Mouse (Mus musculus) ES-E14 (cell line): Measurements from ENCODE around the gene Spata13. TPM values are rescaled to one million over a fixed set of nuclear protein-coding genes. Genes with fewer than 3 reads are reported as not detected.

Experiments used
- DNase-seq: peaks from one replicate; pipeline ENCODE4 v3.0.0-alpha.2; 2013; ENCODE audit warnings: low read depth, low spot score
- H3K27ac ChIP-seq: 2 replicates; pipeline ENCODE4 v1.5.1; 2012; ENCODE audit warnings: low read depth, mild to moderate bottlenecking, low read length, moderate library complexity, mixed read lengths; ENCODE audit not compliant: poor library complexity, insufficient read depth, severe bottlenecking
- H3K36me3 ChIP-seq: 2 replicates; pipeline ENCODE4 v1.6.1; 2012; ENCODE audit warnings: mild to moderate bottlenecking, low read length, moderate library complexity, mixed read lengths; ENCODE audit not compliant: control insufficient read depth, poor library complexity, insufficient read depth, severe bottlenecking
- H3K4me1 ChIP-seq, 2 experiments: fragments of 150-350 bp in 1 of 2; sonication (generic) in 1 of 2; 2 replicates each; pipeline ENCODE4 v1.6.1; 2012; ENCODE audit warnings: low read length in 2 of 2, mild to moderate bottlenecking in 1 of 2, mixed read lengths in 1 of 2; ENCODE audit not compliant: control insufficient read depth in 2 of 2, insufficient read depth in 2 of 2, poor library complexity in 1 of 2
- H3K4me3 ChIP-seq, 2 experiments: fragments of 150-350 bp in 1 of 2; sonication (generic) in 1 of 2; 2 replicates each; pipeline ENCODE4 v1.5.1; 2012; ENCODE audit warnings: low read length in 2 of 2, low read depth in 1 of 2, mild to moderate bottlenecking in 1 of 2, mixed read lengths in 1 of 2; ENCODE audit not compliant: insufficient read depth in 1 of 2, poor library complexity in 1 of 2, severe bottlenecking in 1 of 2
- H3K9ac ChIP-seq: 2 replicates; pipeline ENCODE4 v1.6.1; 2012; ENCODE audit warnings: low read depth, mild to moderate bottlenecking, low read length, mixed read lengths; ENCODE audit not compliant: poor library complexity, insufficient read depth, severe bottlenecking
- H3K9me3 ChIP-seq: fragments of 150-350 bp; sonication (generic); 2 replicates; pipeline ENCODE4 v1.6.1; 2012; ENCODE audit warnings: low read depth, mild to moderate bottlenecking, low read length; ENCODE audit not compliant: control insufficient read depth, insufficient read depth
- CHD2 ChIP-seq: IDR thresholded peaks from 2 replicates; pipeline ENCODE4 v1.6.1; 2014; ENCODE audit warnings: mild to moderate bottlenecking, low read depth, low read length, inconsistent platforms
- HCFC1 ChIP-seq: IDR thresholded peaks from 2 replicates; pipeline ENCODE4 v1.6.1; 2012; ENCODE audit warnings: low read length, inconsistent platforms, borderline replicate concordance; ENCODE audit not compliant: insufficient read depth
- MAFK ChIP-seq: IDR thresholded peaks from 2 replicates; pipeline ENCODE4 v1.6.1; 2014; ENCODE audit warnings: mild to moderate bottlenecking, low read depth, low read length, inconsistent platforms; ENCODE audit not compliant: insufficient read depth
- ZC3H11A ChIP-seq: IDR thresholded peaks from 2 replicates; pipeline ENCODE4 v1.6.1; 2012; ENCODE audit warnings: low read depth, mild to moderate bottlenecking, inconsistent platforms, low read length, borderline replicate concordance
- ZNF384 ChIP-seq: IDR thresholded peaks from 2 replicates; pipeline ENCODE4 v1.6.1; 2012; ENCODE audit warnings: low read depth, low read length, inconsistent platforms
- in situ Hi-C, 2 experiments: fragments of 600-800 bp; cut with MboI; formaldehyde crosslinking; loops; one replicate each; pipeline ENCODE4 v1.15.1; 2025; ENCODE audit warnings: low sequenced_read_pairs in 2 of 2, inconsistent platforms in 1 of 2; ENCODE audit not compliant: unreplicated experiment in 2 of 2
- total RNA-seq: library from RNA; depleted of rRNA; stranded (reverse); fragments of 300-350 nt; gene quantifications from 2 replicates; pipeline ENCODE4 v1.2.3, GENCODE M21; 2012

The Spata13 gene
- total RNA-seq, 1 experiment = 14.9 TPM

GRCm38 (mm10) chr14:60666252-60666651 is 32.5 kb downstream of the Spata13 start:
- no peaks in the 10 kb centered on the region; a peak in 1 of 4 replicates for H3K4me1 ChIP-seq
- no peak for TF ChIP-seq ZNF384
- TF ChIP-seq ZC3H11A = no peak
- no peak for TF ChIP-seq CHD2
- no peak for TF ChIP-seq HCFC1
- TF ChIP-seq MAFK = no peak
- in situ Hi-C loops = no loop called here
- H3K4me3 ChIP-seq = no peak overlapping the region
- DNase-seq = no peak
- no peaks in the 10 kb centered on the region for H3K9me3 ChIP-seq
- H3K36me3 ChIP-seq = no peaks in the 10 kb centered on the region
- H3K9ac ChIP-seq = no peak overlapping the region
- no peak overlapping the region for H3K27ac ChIP-seq

GRCm38 (mm10) chr14:60670191-60670590 is 36.4 kb downstream of the Spata13 start:
- TF ChIP-seq MAFK = no peak
- no peak overlapping the region for H3K27ac ChIP-seq
- in situ Hi-C loops = no loop called here
- no peaks in the 10 kb centered on the region for H3K36me3 ChIP-seq
- DNase-seq = no peak
- H3K4me1 ChIP-seq = peaks cover 0 to 4% of the 10 kb centered on the region in 2 experiments; a peak in 1 of 4 replicates
- no peak overlapping the region for H3K9ac ChIP-seq
- H3K9me3 ChIP-seq = no peaks in the 10 kb centered on the region
- H3K4me3 ChIP-seq = no peak overlapping the region

- Histone ChIP-seq H3K4me1 (peaks cover 0 to 4% of the 10 kb centered on the region in 2 experiments; a peak in 1 of 4 replicates), H3K27ac (no peak overlapping the region), H3K4me3 (no peak overlapping the region), H3K9ac (no peak overlapping the region), H3K9me3 (no peaks in the 10 kb centered on the region), H3K36me3 (no peaks in the 10 kb centered on the region)
- DNase-seq = no peak
- TF ChIP-seq CHD2 (no peak), MAFK (no peak), ZC3H11A (no peak), HCFC1 (no peak), ZNF384 (no peak)
- in situ Hi-C loops = no loop called here
Observed at GRCm38 (mm10) chr14:60671504-60671903, 37.7 kb downstream of the Spata13 start.

GRCm38 (mm10) chr14:60675697-60676096 is 41.9 kb downstream of the Spata13 start:
- TF ChIP-seq ZC3H11A (no peak), MAFK (no peak), HCFC1 (no peak), ZNF384 (no peak), CHD2 (no peak)
- in situ Hi-C loops = no loop called here

GRCm38 (mm10) chr14:60676625-60677314 is 43.0 kb downstream of the Spata13 start:
- in situ Hi-C loops = no loop called here
- TF ChIP-seq ZNF384 = no peak
- no peak for TF ChIP-seq ZC3H11A
- TF ChIP-seq CHD2 = no peak
- no peak for TF ChIP-seq HCFC1
- TF ChIP-seq MAFK = no peak
- peaks cover 0 to 6% of the 10 kb centered on the region in 2 experiments; a peak in 1 of 4 replicates for H3K4me1 ChIP-seq
- no peaks in the 10 kb centered on the region for H3K36me3 ChIP-seq
- no peak overlapping the region for H3K27ac ChIP-seq
- no peak for DNase-seq
- H3K4me3 ChIP-seq = no peak overlapping the region
- H3K9ac ChIP-seq = no peak overlapping the region
- no peaks in the 10 kb centered on the region for H3K9me3 ChIP-seq

More at GRCm38 (mm10) chr14:60675697-60676096, 41.9 kb downstream of the Spata13 start:
- Histone ChIP-seq H3K4me1 (peaks cover 0 to 6% of the 10 kb centered on the region in 2 experiments; a peak in 1 of 4 replicates), H3K9me3 (no peaks in the 10 kb centered on the region), H3K4me3 (no peak overlapping the region), H3K36me3 (no peaks in the 10 kb centered on the region), H3K27ac (no peak overlapping the region), H3K9ac (no peak overlapping the region)
- no peak for DNase-seq
